Mouse (Mus musculus): ENCODE measurements around the gene Stag2.

The Stag2 gene

GRCm38 (mm10) chrX:42250342-42250741, 101.2 kb downstream of the Stag2 start:
- no peak for DNase-seq

- DNase-seq, result no peak
Measured at GRCm38 (mm10) chrX:42272713-42273112, 123.6 kb downstream of the Stag2 start.

- no peak for DNase-seq
Measured at GRCm38 (mm10) chrX:42290215-42290614, 141.1 kb downstream of the Stag2 start.

GRCm38 (mm10) chrX:42315231-42315630, 166.1 kb downstream of the Stag2 start:
- DNase-seq, result no peak

GRCm38 (mm10) chrX:42320424-42320823, 171.3 kb downstream of the Stag2 start:
- DNase-seq, result no peak

GRCm38 (mm10) chrX:42321200-42321773, 172.2 kb downstream of the Stag2 start:
- no peak for DNase-seq

- no peak for DNase-seq
Measured at GRCm38 (mm10) chrX:42324848-42325247, 175.7 kb downstream of the Stag2 start.

Data from thymus, postnatal 25 days (tissue).